Comparison of ENCODE assay signal across 24 mouse cellular contexts in genomic region chr19:10359105-10359946, GRCm38 (mm10). TPM values are rescaled to one million over a fixed set of nuclear protein-coding genes. Genes with fewer than 3 reads are reported as not detected.
DNase-seq lines count a peak whose midpoint lies in the region; ATAC-seq and TF ChIP-seq lines count a peak whose summit lies in the region.
"Had no signal": no experiment of that assay in that cellular context is flagged by ENCODE, and none has a peak within 500 bp of the region (broad histone marks: within the 10 kb centered on the region; RNA-seq: fewer than 3 reads in every experiment).

No protein-coding gene starts in this region.

- intact Hi-C loops in gastrocnemius, adult 2 months (cut with DNase I) = no loop called here

- H3K36me3 ChIP-seq in liver, adult 2 months (ENCODE audit: control insufficient read depth, insufficient read depth, low read length) = no peaks in the 10 kb centered on the region
- no peaks in the 10 kb centered on the region for H3K36me3 ChIP-seq in liver, embryonic 11.5 days (ENCODE audit: control insufficient read depth, insufficient read depth, low read length)
- H3K36me3 ChIP-seq in intestine, embryonic 15.5 days = no peaks in the 10 kb centered on the region
- H3K36me3 ChIP-seq in intestine, postnatal 0 days (ENCODE audit: control insufficient read depth, insufficient read depth) = no peaks in the 10 kb centered on the region
- H3K36me3 ChIP-seq in stomach, postnatal 0 days (ENCODE audit: control insufficient read depth, insufficient read depth, low read length) = no peaks in the 10 kb centered on the region
- H3K36me3 ChIP-seq: embryonic facial prominence, embryonic 10.5 days; embryonic facial prominence, embryonic 12.5 days; G1E had no signal

- no peaks in the 10 kb centered on the region for H3K9me3 ChIP-seq in liver, embryonic 11.5 days (ENCODE audit: control insufficient read depth, low read length)
- no peaks in the 10 kb centered on the region for H3K9me3 ChIP-seq in intestine, embryonic 15.5 days
- H3K9me3 ChIP-seq in intestine, postnatal 0 days (ENCODE audit: control insufficient read depth) = no peaks in the 10 kb centered on the region
- no peaks in the 10 kb centered on the region for H3K9me3 ChIP-seq in stomach, postnatal 0 days (ENCODE audit: control insufficient read depth, low read length)
- H3K9me3 ChIP-seq: embryonic facial prominence, embryonic 10.5 days; embryonic facial prominence, embryonic 12.5 days; forebrain, embryonic 13.5 days; G1E had no signal

- no peaks in the 10 kb centered on the region for H3K27me3 ChIP-seq in liver, adult 2 months (ENCODE audit: control insufficient read depth, insufficient read depth, low read length)
- H3K27me3 ChIP-seq in liver, embryonic 11.5 days (replicated peaks; ENCODE audit: control insufficient read depth, insufficient read depth, low read length) = no peaks in the 10 kb centered on the region; the same call in 1 of the 2 replicates
- no peaks in the 10 kb centered on the region; the same call in 1 of the 2 replicates for H3K27me3 ChIP-seq in intestine, embryonic 15.5 days (replicated peaks)
- H3K27me3 ChIP-seq in intestine, postnatal 0 days (replicated peaks; ENCODE audit: control insufficient read depth, insufficient read depth, low read length) = no peaks in the 10 kb centered on the region
- H3K27me3 ChIP-seq in stomach, postnatal 0 days (ENCODE audit: control insufficient read depth, insufficient read depth, low read length) = no peaks in the 10 kb centered on the region
- H3K27me3 ChIP-seq: embryonic facial prominence, embryonic 12.5 days; Patski had no signal

- TF ChIP-seq CTCF in liver, adult 2 months (IDR thresholded peaks at IDR 0.05; ENCODE audit: low read depth, low read length) = no peak
- TF ChIP-seq CTCF in intestine, postnatal 0 days (IDR thresholded peaks at IDR 0.05; ENCODE audit: low read depth) = no peak
- no peak for TF ChIP-seq CTCF in stomach, postnatal 0 days (IDR thresholded peaks at IDR 0.05; ENCODE audit: low read depth)
- no peak for TF ChIP-seq CTCF in gastrocnemius, adult 2 months (IDR thresholded peaks at IDR 0.05)

- 61% methylated on average over 8 of the region's 8 CpGs for WGBS in liver, adult 2 months
- WGBS in liver, embryonic 11.5 days = 73% methylated on average over 8 of the region's 8 CpGs
- 66% methylated on average over 8 of the region's 8 CpGs for WGBS in intestine, embryonic 15.5 days
- 58% methylated on average over 8 of the region's 8 CpGs for WGBS in intestine, postnatal 0 days
- 73% methylated on average over 8 of the region's 8 CpGs for WGBS in stomach, postnatal 0 days

- H3K27ac ChIP-seq in liver, adult 2 months (replicated peaks; ENCODE audit: insufficient read depth, low read depth, low read length) = no peak overlapping the region
- H3K27ac ChIP-seq in liver, embryonic 11.5 days (ENCODE audit: low read depth, low read length) = no peak overlapping the region
- no peak overlapping the region for H3K27ac ChIP-seq in intestine, embryonic 15.5 days
- H3K27ac ChIP-seq in intestine, postnatal 0 days (ENCODE audit: low read depth, low read length) = no peak overlapping the region
- H3K27ac ChIP-seq in stomach, postnatal 0 days (replicated peaks) = no peak overlapping the region
- no peak overlapping the region for H3K27ac ChIP-seq in gastrocnemius, adult 2 months
- H3K27ac ChIP-seq: embryonic facial prominence, embryonic 10.5 days; embryonic facial prominence, embryonic 12.5 days; forebrain, embryonic 13.5 days had no signal

- no peak for ATAC-seq in liver, embryonic 11.5 days (replicated peaks; ENCODE audit: low FRiP score)
- ATAC-seq in intestine, embryonic 15.5 days = peak; percentile 76
- ATAC-seq in intestine, postnatal 0 days = peak; percentile 87
- ATAC-seq in stomach, postnatal 0 days (ENCODE audit: low FRiP score, low TSS enrichment) = 0 out of 2 replicates have a peak, but pooled peaks have one; percentile 35
- ATAC-seq: activated CD4-positive, CD25-positive, alpha-beta regulatory T cell, adult 4 months; CD4-positive, CD25-positive, alpha-beta regulatory T cell, adult 4 months; forebrain, embryonic 13.5 days; Patski had no signal

- H3K9ac ChIP-seq in liver, adult 2 months (ENCODE audit: low read depth, low read length) = no peak overlapping the region
- no peak overlapping the region for H3K9ac ChIP-seq in liver, embryonic 11.5 days (ENCODE audit: low read depth, low read length)
- H3K9ac ChIP-seq in intestine, embryonic 15.5 days = no peak overlapping the region
- no peak overlapping the region for H3K9ac ChIP-seq in intestine, postnatal 0 days (ENCODE audit: low read depth, low read length)
- no peak overlapping the region for H3K9ac ChIP-seq in stomach, postnatal 0 days (ENCODE audit: low read length)
- H3K9ac ChIP-seq: embryonic facial prominence, embryonic 12.5 days; forebrain, embryonic 13.5 days had no signal

- TF ChIP-seq EP300 in stomach, postnatal 0 days (optimal IDR thresholded peaks at IDR 0.05) = no peak

- H3K79me2 ChIP-seq in liver, adult 2 months (ENCODE audit: control insufficient read depth, insufficient read depth, low read length) = no peaks in the 10 kb centered on the region

- H3K4me3 ChIP-seq in liver, adult 2 months (ENCODE audit: insufficient read depth, low read depth, low read length) = no peak overlapping the region
- H3K4me3 ChIP-seq in liver, embryonic 11.5 days (ENCODE audit: low read depth, low read length) = no peak overlapping the region
- H3K4me3 ChIP-seq in intestine, embryonic 15.5 days (replicated peaks) = no peak overlapping the region
- H3K4me3 ChIP-seq in intestine, postnatal 0 days (ENCODE audit: low read depth, low read length) = no peak overlapping the region
- no peak overlapping the region for H3K4me3 ChIP-seq in stomach, postnatal 0 days (ENCODE audit: low read depth, low read length)
- H3K4me3 ChIP-seq in gastrocnemius, adult 2 months = no peak overlapping the region
- H3K4me3 ChIP-seq: embryonic facial prominence, embryonic 10.5 days; embryonic facial prominence, embryonic 12.5 days; forebrain, embryonic 13.5 days had no signal

- peak; percentile 17 for DNase-seq in liver, adult 2 months (ENCODE audit: extremely low read depth, low read depth, low spot score)
- DNase-seq in liver, embryonic 11.5 days (ENCODE audit: low spot score) = no peak
- DNase-seq in stomach, postnatal 0 days (ENCODE audit: low spot score) = no peak
- DNase-seq in thymus, postnatal 14 days = no peak
- no peak for DNase-seq in gastrocnemius, adult 2 months
- DNase-seq: adrenal gland, adult 8-10 months; adrenal gland, postnatal 14 days; adrenal gland, postnatal 36 days; B cell, adult 2 months; cerebellum, adult 11-12 months; cerebellum, adult 2 months; cerebellum, adult 9-10 months; cerebellum, postnatal 10 days; cerebellum, postnatal 25 days had no signal

- H3K4me2 ChIP-seq in liver, embryonic 11.5 days = no peak overlapping the region
- no peak overlapping the region for H3K4me2 ChIP-seq in intestine, embryonic 15.5 days (replicated peaks)
- H3K4me2 ChIP-seq in intestine, postnatal 0 days (replicated peaks; ENCODE audit: low read depth) = no peak overlapping the region
- H3K4me2 ChIP-seq in stomach, postnatal 0 days (replicated peaks; ENCODE audit: low read depth) = no peak overlapping the region
- H3K4me2 ChIP-seq: embryonic facial prominence, embryonic 12.5 days; forebrain, embryonic 13.5 days had no signal

- peaks cover 4% of the 10 kb centered on the region; the same call in 1 of the 2 replicates for H3K4me1 ChIP-seq in liver, adult 2 months (ENCODE audit: control insufficient read depth, insufficient read depth, low read length)
- H3K4me1 ChIP-seq in liver, embryonic 11.5 days (replicated peaks; ENCODE audit: control insufficient read depth, insufficient read depth, low read length) = peaks cover 2% of the 10 kb centered on the region; the same call in 1 of the 2 replicates
- H3K4me1 ChIP-seq in intestine, embryonic 15.5 days (replicated peaks) = 0 out of 2 replicates have a peak, but pooled peaks cover 4% of the 10 kb centered on the region
- no peaks in the 10 kb centered on the region for H3K4me1 ChIP-seq in intestine, postnatal 0 days (replicated peaks; ENCODE audit: control insufficient read depth, insufficient read depth, low read length)
- H3K4me1 ChIP-seq in stomach, postnatal 0 days (replicated peaks; ENCODE audit: control insufficient read depth, insufficient read depth) = no peaks in the 10 kb centered on the region

- TF ChIP-seq POLR2A in liver, adult 2 months (IDR thresholded peaks at IDR 0.05; ENCODE audit: extremely low read depth, insufficient read depth, low read length) = no peak

RNA-seq across cellular contexts. Expression of gene Syt7, which starts 29.6 kb away (rescaled TPM):
- 0.28 and 0.34 TPM in 2 replicates for total RNA-seq in liver, adult 2 months (2014; rRNA removed)
- 0.45 and 0.62 TPM in 2 replicates for polyA plus RNA-seq in liver, adult 2 months (2012; rRNA removed)
- polyA plus RNA-seq in liver, embryonic 11.5 days (2014; fragmentation: Nextera tagmentation; extraction: Ambion mirVana) = 1.2 and 1.4 TPM in 2 replicates
- polyA plus RNA-seq in intestine, embryonic 15.5 days (2015; fragmentation: Nextera tagmentation; extraction: Ambion mirVana) = 1.7 and 3.1 TPM in 2 replicates
- polyA plus RNA-seq in intestine, postnatal 0 days (2015; fragmentation: Nextera tagmentation; extraction: Ambion mirVana) = 1.9 TPM in 2 replicates
- 2.7 and 4.3 TPM in 2 replicates for polyA plus RNA-seq in stomach, postnatal 0 days (2015; fragmentation: Nextera tagmentation; extraction: Ambion mirVana)
- total RNA-seq in gastrocnemius, adult 2 months (2021) = 1 to 10 TPM; 3.1 to 4.0 TPM
- total RNA-seq: CH12.LX had no signal
- polyA plus RNA-seq: CD4-positive, CD25-positive, alpha-beta regulatory T cell, adult 4 months; G1E had no signal

RNA-seq across cellular contexts. Expression of gene Dagla, which starts 54.6 kb away (rescaled TPM):
- 0.18 and 0.40 TPM in 2 replicates for total RNA-seq in liver, adult 2 months (2014; rRNA removed)
- polyA plus RNA-seq in liver, adult 2 months (2012; rRNA removed) = 0.63 and 0.93 TPM in 2 replicates
- polyA plus RNA-seq in liver, embryonic 11.5 days (2014; fragmentation: Nextera tagmentation; extraction: Ambion mirVana) = 0.77 and 0.82 TPM in 2 replicates
- 3.5 and 3.6 TPM in 2 replicates for polyA plus RNA-seq in intestine, embryonic 15.5 days (2015; fragmentation: Nextera tagmentation; extraction: Ambion mirVana)
- 1.3 TPM in 2 replicates for polyA plus RNA-seq in intestine, postnatal 0 days (2015; fragmentation: Nextera tagmentation; extraction: Ambion mirVana)
- 1.3 and 1.7 TPM in 2 replicates for polyA plus RNA-seq in stomach, postnatal 0 days (2015; fragmentation: Nextera tagmentation; extraction: Ambion mirVana)
- total RNA-seq in gastrocnemius, adult 2 months (2021) = 1 to 10 TPM; 7.2 to 8.6 TPM
- polyA plus RNA-seq: CD4-positive, CD25-positive, alpha-beta regulatory T cell, adult 4 months; G1E had no signal
